Mouse (Mus musculus) mouse embryonic stem cell (cell line): ENCODE results near the gene Tmem237.

Experiments
- in situ Hi-C, 2 experiments: fragments of 300-500 bp; cut with MboI; formaldehyde crosslinking; loops; 1 replicate in 1 of 2; 3 replicates in 1 of 2; pipeline ENCODE4 v1.14.3; 2019 to 2020; ENCODE audit warnings: low sequenced_read_pairs in 2 of 2, low pct_unique_long_range_greater_than_20kb in 1 of 2, mixed read lengths in 1 of 2; ENCODE audit not compliant: unreplicated experiment in 1 of 2

Gene Tmem237

GRCm38 (mm10) chr1:59119720-59120457 is at the start of gene Tmem237:
Tmem237 (minus strand) TSS chr1:59120408.
- in situ Hi-C loops: no loop called here

DNA sequence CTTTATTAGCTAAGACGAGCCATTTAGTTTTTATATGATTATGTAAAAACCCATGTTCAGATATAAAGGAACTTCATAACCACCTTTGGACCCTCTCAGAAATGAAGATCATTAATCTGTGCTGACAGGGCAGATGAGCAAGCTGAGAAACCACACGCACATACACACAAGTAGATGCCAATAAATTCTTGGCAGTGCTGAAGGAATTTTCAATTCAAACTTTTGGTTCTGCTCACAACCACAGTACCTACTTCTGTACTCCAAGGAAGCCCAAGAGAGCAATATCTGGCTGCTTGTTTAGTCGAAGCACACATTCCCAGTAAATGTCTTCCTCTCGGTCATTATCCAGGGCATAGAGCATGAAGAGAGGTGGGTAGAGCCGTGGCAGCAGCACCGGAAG is 49.4 kb upstream of the Tmem237 start:
- in situ Hi-C loops: no loop called here

DNA sequence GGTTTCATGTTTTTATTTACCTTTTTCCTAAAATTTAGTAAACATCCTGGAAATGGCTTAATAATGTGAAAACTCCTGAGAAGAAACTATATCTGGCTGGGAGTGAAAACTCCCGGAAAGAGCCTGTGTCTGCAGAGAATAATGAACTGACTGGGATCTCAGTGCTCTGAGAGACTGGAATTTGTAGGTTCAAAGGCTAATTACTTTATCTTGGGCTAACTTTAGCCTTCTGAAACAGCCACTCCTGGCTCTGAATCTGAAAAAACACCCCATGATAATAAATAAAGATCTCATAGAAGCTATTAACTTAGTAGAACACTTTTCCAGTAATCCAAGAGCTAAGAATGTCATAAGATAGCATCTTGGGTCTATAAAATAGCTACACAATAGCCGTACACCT is 48.3 kb upstream of the Tmem237 start:
- in situ Hi-C loops: no loop called here

DNA sequence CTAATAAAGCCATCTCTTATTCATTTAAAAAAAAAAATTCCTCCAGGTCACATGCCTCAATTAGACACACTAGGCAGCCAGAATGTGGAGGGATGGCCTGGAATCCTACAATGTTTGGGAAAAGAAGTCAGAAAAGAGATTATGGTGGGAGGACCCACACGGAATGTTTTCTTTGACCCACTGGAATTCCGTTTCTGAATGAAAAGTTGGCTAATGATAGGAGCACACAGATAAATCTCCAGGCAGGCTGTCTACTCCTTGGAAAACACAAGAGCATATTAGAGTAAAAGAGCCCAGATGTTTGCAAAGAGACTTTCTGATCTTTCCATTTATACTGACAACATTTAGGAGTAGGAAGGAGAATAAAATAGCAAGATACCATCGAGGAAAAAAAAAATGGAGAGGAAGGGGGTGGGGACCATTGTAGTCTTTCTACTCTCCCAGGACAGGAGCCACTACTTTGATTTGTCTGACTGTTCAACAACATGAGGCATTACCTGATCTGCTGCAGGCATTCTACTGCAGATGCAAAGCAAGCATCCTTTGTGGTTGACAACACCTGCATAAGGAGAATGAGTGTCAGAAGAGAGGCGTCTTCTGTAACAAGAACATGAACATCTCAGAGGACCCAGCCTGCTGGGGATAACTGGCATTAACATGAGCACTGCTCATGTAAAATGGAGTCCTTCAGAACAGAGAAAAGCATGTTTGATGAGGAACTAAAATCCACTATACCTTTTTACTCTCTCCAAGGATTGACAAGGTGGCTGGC is 47.6 kb upstream of the Tmem237 start:
- in situ Hi-C loops: no loop called here

DNA sequence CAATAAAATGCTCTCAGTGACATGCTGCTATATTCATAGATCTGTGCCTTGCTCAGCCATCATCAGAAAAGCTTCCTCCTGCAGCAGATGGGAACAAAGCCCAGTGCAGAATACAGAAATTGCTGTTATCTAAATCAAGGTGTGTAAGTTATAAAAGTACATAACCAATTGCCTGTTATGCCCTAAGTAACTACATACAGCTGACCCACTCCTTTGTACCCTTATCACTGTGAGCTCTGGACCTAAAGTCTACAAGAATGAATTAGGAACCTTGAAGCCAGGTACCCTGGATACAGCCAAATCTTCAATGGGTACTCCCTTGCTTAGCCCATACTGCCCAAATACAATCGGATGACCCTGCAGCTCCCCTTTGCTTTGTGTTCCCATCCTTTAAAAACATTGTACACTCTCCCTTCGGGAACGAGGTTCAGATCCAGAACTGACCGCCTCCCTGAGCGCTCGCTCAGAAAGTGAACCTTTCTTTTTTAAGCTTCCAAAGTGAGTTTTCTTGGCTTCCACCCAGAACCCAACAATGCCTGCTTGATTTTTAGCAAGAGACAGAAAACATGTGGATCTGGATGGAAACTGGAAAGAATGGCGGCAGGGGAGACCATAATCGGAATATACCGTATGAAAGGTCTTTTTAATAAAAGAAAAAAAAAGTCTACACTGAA is 46.2 kb upstream of the Tmem237 start:
- in situ Hi-C loops: no loop called here

- in situ Hi-C loops: no loop called here
These were observed 43.7 kb upstream of the Tmem237 start for GRCm38 (mm10) chr1:59163918-59164317.

GRCm38 (mm10) chr1:59163030-59163461 is 42.8 kb upstream of the Tmem237 start, which contains the start of gene Mpp4:
Mpp4 (minus strand) TSS chr1:59163389.
- in situ Hi-C loops: no loop called here

DNA sequence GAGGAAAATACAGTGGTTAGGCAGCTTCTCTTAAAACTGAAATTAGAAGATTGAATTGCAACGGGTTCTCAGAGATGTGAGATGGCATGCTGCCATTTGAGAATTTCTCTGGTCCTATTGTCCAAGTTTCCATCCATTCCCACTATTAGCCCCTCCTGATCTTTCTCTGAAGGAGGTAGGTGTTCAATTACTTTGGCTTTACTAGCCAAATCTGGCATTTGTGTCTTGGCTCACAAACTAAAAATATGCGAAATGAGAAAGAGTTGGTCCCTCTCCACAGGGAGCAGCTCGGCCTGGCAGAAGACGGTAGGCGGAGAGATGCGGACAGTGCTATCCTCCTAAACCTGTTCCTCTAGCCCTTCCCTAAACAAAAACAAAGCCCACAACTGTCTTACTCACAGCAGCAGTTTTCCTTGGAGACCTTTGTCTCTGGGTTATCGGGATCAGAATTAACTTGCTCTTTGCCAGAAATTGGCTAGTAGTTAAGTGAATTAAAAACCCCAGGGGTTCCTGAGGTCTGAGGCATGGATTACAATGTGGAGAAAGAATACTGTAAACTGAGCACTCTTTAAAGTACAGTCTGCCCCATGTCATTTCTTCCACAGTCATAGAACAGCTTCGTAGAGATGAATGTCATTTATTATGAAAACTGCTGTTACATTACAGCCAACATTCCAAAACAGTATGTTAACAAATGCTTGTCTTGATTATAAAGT is 42.3 kb upstream of the Tmem237 start:
- in situ Hi-C loops: no loop called here

- in situ Hi-C loops: no loop called here
These were observed 41.2 kb upstream of the Tmem237 start for GRCm38 (mm10) chr1:59161396-59161795.

DNA sequence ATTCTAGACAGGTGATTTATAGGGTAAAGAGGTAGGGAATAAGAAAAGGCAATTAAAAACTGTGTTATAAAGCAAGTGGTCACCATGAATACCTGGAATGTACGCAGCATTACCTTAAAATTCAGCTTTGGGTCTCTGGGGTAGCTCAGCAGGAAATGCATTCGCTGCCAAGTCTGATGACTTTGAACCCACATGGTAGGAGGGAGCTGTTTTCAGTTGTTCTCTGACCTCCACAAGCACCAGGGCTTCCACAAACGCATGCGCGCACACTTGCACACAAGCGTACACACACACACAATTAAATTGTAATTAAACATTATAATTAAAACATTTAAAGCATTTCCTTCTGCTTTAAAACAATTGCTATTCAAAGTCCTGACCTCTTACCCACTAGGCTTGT is 40.7 kb upstream of the Tmem237 start:
- in situ Hi-C loops: no loop called here

DNA sequence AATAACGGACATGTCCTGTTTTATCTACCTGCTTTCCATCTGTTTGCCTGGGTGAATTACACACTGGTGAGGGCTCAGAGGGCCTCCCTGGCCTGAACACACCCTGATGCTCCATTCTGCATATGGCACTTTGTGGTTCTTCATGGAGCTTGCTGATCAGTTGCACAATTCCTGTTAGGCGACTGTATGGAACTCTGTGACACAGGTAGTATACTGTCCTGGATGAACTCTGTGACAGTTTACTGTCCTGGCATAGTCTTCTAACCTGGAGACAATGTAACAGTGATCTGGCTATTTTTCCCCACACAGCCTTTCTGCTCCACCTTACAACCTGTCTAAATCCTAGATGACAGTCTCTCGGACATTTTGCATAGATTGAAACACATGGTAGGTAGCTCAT is 38.9 kb upstream of the Tmem237 start:
- in situ Hi-C loops: no loop called here

GRCm38 (mm10) chr1:59158498-59158897 is 38.3 kb upstream of the Tmem237 start:
- in situ Hi-C loops: no loop called here

DNA sequence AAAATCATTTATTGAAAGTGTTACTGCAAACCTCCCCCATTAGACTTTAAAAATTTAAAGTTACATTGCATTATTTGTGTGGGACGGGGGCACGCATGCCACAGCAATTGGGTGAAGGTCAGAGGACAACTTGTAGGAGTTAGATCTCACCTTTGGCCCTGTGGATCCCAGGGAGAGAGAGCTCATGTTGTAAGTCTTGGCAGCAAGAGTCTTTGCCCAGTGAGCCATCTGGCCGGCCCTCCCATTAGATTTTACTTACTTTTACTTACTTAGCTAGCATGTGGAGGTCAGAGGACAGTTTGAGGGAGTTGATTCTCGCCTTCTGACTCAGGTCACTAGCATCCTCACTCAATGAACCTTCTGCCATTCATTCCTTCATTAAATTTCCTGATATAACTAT is 37.6 kb upstream of the Tmem237 start:
- in situ Hi-C loops: no loop called here

DNA sequence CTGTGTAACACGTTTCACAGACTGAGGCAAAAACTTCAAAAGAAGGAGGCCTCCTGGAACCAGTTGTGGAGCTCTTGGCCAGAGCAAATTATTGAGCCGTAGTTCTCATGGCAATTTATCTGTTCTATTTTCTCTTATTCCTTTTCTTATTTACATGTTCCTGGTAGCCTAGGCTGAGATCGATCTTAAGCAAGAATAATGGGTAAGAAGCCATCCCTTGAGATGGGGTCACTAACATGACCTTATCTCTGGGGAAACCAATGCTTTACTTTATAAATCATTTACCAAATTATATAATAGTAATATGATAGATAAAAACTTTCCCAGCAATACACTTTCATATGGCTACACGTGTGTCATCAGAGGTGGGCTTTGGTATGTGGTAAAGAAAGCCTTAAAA is 32.1 kb upstream of the Tmem237 start:
- in situ Hi-C loops: no loop called here

GRCm38 (mm10) chr1:59150542-59150941 is 30.3 kb upstream of the Tmem237 start:
- in situ Hi-C loops: no loop called here

DNA sequence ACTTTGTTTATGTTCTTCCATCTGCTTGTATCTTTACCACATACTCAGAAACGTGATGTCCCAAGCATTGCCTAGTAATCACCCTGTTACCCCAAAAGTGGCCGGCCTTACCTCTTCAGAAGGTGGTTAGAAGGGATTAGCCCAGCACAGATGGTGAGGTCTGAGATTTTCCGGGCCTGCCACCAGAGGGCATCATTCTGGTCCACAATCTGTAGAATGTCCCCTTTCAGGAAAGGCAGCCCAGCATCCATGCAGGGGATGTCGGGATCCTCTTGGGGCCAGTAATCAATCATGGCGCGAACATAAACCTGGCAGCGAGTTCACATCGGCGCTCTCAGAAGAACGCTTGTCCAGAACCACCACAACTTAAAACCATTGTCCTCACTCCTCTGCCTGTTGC is 24.3 kb upstream of the Tmem237 start:
- in situ Hi-C loops: loop anchor here in 1 of 2 experiments (25.0 kb wide), 1 partner anchor 357 kb away; the partner anchor contains the start of gene Casp8

DNA sequence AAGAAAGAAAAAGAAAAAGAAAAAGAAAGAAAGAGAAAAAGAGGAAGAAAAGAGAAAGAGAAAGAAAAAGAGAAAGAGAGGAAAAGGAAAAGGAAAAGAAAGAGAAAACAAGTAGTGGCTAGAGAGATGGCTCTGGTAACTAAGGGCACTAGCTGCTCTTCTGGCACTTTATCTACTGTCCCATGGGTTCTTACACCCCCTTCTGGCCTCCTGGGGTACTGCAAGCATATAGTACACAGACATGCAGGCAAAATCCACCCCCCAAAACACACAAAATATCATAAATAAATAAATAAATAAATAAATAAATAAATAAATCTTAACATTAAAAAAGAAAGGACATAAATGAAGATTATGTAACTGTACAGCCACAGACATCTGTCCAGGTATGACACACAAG is 22.6 kb upstream of the Tmem237 start:
- in situ Hi-C loops: loop anchor here in 1 of 2 experiments (25.0 kb wide), 1 partner anchor 356 kb away; the partner anchor contains the start of gene Casp8

GRCm38 (mm10) chr1:59134419-59134818 is 14.2 kb upstream of the Tmem237 start:
- in situ Hi-C loops: loop anchor here in 1 of 2 experiments (25.0 kb wide), 1 partner anchor 347 kb away; the partner anchor contains the start of gene Casp8
